Mouse (Mus musculus) R1 (cell line): ENCODE results near the gene Sbno2.

ENCODE experiments used
- DNase-seq: peaks from one replicate; pipeline ENCODE4 v3.0.0-alpha.2; 2018; ENCODE audit warnings: low read depth, low spot score

Sbno2 gene

GRCm38 (mm10) chr10:80036832-80037231 is 68.5 kb downstream of the Sbno2 start:
- no peak for DNase-seq

GRCm38 (mm10) chr10:80035686-80036085 is 69.7 kb downstream of the Sbno2 start:
- no peak for DNase-seq

DNA sequence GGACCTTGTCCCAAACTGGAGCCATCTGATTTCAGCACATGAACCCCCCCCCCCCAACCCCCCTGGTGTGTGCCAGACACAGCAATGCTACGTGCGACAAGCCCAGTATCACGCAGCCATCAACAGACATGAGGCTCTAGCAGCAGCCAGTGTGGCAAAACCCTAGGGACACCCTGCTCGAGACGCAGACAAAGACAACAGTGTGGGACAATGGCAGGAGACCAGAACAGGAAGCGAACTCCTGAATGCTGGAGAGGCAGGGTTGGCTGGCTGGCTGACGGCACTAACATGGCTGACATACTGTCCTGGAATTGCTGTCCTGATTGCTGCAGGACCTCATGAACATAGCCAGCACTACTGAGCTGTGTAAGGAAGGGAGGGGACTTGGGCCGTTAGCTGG is 70.2 kb downstream of the Sbno2 start:
- DNase-seq, result no peak

- peak; percentile 83 for DNase-seq
These were observed 71.6 kb downstream of the Sbno2 start for GRCm38 (mm10) chr10:80033511-80034391.

DNA sequence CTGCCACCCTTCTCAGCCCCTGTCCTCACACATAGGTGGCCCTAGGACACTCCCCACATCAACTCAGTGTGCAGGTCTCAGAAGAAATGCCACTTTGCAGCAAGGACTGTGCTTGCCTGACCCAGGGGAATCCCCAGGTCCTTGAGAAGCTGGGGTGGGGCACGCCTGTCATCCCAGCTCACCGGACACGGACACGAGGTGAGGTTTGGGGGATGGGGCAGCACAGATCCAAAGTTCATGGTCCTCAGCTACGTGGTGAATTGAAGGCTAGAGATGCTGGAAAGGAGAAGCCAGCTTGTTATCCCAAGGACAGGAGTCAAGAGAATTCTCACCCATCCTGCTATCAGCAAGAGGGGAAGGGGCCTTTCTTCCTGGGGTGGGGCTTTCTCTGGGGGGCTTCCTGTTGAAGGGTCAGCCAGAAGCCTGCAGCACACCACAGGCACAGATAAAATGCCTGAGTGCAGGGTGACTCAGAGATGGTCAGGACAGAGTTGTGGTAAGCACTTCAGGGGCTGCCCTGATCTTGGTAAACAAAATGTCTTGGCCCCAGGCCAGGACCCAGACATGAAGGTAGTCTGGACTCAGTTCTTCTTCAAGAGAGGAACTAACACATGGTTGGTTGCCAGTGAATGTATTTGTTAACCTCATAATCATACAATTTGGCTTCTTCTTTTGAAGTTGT is 72.4 kb downstream of the Sbno2 start:
- DNase-seq, result no peak

- no peak for DNase-seq
These were observed 74.6 kb downstream of the Sbno2 start for GRCm38 (mm10) chr10:80030736-80031135.

- no peak for DNase-seq
These were observed 75.2 kb downstream of the Sbno2 start for GRCm38 (mm10) chr10:80030191-80030590.

- DNase-seq, result no peak
These were observed 76.9 kb downstream of the Sbno2 start for GRCm38 (mm10) chr10:80028521-80028846.

- DNase-seq, result peak; percentile 94
These were observed 77.5 kb downstream of the Sbno2 start for GRCm38 (mm10) chr10:80027681-80028520.

GRCm38 (mm10) chr10:80025889-80026288 is 79.5 kb downstream of the Sbno2 start:
- DNase-seq, result peak; percentile 88

- no peak for DNase-seq
These were observed 79.9 kb downstream of the Sbno2 start for GRCm38 (mm10) chr10:80025463-80025862.

- no peak for DNase-seq
These were observed 80.4 kb downstream of the Sbno2 start for GRCm38 (mm10) chr10:80025044-80025347.

DNA sequence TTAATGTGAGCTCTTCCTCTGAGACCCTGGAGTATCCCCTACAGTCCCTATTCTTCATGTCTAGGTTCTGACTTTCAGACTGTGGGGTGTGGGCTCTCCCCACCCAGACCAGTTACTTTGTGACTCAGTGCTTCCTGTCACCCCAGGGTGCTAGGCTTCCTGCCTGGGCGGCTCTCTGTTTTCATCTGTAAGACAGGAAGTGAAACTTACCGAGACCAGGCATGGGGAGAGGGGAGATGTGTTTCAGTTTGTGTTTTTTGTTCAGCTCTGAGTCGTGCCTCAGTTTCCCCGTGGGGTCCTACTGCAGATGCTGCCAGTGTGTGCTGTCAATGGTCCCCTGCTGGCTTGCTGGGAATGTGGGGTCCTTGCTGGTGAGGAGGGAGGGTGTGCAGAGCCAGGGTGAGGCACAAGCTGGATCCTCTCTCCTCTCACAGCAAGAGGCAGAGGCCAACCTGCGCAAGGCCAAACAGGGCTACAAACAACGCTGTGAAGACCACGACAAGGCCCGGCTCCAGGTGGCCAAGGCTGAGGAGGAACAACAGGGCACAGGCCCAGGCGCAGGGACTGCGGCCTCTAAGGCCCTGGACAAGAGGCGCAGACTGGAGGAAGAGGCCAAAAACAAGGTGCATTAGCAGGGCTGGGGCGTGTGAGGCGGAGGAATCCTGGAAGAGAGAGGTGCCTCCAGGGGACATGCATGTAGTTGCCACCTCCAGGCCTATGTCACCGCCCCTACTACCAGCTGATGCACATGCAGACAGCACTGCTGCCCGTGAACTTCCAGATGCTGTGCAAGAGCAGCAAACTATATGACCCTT is 80.9 kb downstream of the Sbno2 start:
- no peak for DNase-seq

DNA sequence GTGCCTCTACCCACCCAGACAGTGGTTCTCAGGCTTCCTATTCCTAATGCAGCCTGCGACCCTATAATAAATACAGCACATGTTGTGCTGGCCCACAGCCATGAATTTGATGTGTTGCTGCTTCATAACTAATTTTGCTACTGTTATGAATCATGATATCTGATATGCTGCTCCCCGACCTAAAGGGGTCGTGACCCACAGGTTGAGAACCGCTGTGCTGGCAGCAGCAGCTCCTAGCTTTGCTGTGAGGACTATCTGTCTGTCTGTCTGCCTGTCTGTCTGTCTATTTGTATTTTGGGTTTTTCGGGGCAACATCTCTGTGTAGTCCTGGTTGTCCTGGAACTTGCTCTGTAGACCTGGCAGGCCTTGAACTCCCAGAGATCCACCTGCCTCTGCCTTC is 81.6 kb downstream of the Sbno2 start:
- no peak for DNase-seq

DNA sequence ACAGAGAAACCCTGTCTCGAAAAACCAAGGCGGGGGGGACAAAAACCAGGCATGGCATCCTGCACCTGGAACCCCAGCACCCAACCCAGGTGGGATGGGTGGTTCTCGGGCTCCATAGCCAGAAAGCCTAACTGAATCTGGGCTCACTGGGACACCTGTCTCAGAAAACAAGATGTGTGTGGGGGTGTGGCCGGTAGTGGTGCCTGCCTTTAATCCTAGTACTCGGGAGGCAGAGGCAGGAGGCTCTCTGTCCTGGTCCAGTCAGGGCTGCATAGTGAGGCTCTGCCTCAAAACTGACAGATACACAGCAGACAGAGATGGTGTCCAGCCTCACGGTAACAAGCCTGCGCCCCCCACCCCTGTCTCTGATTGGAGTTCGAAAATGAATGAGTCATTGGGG is 82.6 kb downstream of the Sbno2 start:
- no peak for DNase-seq

GRCm38 (mm10) chr10:80022164-80022563 is 83.2 kb downstream of the Sbno2 start:
- DNase-seq, result no peak

DNA sequence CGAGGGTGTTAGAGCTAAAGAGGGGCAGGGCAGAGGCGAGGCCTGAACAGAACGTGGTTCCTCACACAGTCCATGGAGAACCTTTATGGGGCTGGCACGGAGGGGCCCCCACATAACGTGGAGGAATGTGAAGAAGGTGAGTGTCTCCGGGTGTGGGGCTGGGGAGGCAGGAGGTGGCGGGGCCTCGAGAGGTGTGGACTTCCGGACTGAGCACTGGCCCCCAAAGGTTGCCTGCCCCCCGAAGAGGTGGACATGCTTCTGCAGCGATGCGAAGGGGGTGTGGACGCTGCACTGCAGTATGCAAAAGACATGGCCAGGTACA is 84.1 kb downstream of the Sbno2 start:
- no peak for DNase-seq

DNA sequence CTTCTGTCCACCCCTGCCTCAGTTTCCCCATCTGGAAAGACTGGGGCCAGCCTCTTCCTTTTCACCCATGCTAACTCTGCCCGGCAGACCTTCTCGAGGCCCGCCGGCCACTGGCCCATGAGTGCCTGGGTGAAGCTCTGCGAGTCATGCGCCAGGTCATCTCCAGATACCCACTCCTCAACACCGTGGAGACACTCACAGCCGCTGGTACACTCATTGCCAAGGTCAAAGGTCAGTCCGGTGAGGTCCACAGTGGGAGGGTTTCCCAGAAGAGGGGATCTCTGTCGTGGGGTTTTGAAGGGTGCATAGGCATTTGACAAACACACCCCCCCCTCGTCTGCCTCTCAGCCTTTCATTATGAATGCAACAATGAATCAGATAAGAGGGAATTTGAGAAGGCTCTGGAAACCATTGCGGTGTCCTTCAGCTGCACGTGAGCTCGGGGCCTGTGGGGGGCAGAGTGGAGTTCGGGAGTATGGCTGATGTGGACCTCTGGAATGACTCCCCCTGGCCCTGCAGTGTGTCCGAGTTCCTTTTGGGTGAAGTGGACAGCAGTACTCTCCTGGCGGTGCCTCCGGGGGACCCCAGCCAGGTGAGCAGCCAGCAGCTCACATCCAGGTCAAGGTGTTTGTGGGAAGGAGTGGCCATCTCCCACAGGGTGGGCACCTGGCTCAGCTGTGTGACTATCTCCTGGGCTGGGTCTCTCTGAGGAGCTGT is 84.6 kb downstream of the Sbno2 start:
- DNase-seq, result no peak

- DNase-seq, result no peak
These were observed 85.2 kb downstream of the Sbno2 start for GRCm38 (mm10) chr10:80020191-80020590.

GRCm38 (mm10) chr10:80019471-80020131 is 85.8 kb downstream of the Sbno2 start:
- DNase-seq, result peak; percentile 58
